19 mouse cellular contexts compared by ENCODE assay signal in genomic region chr10:92998536-92998935, GRCm38 (mm10).
DNase-seq lines count a peak whose midpoint lies in the region; ATAC-seq lines count a peak whose summit lies in the region.
"Had no signal": no experiment of that assay in that cellular context is flagged by ENCODE, and none has a peak within 500 bp of the region (broad histone marks: within the 10 kb centered on the region; RNA-seq: fewer than 3 reads in every experiment).

No protein-coding gene starts in this region.

- no peaks in the 10 kb centered on the region for H3K4me1 ChIP-seq in midbrain, embryonic 11.5 days (ENCODE audit: control insufficient read depth, insufficient read depth, low read length)
- H3K4me1 ChIP-seq in midbrain, embryonic 15.5 days = no peaks in the 10 kb centered on the region

- H3K4me2 ChIP-seq in midbrain, embryonic 11.5 days = no peak overlapping the region
- H3K4me2 ChIP-seq in midbrain, embryonic 15.5 days = no peak overlapping the region

- no peaks in the 10 kb centered on the region for H3K36me3 ChIP-seq in midbrain, embryonic 11.5 days (ENCODE audit: control insufficient read depth, insufficient read depth, low read length)
- no peaks in the 10 kb centered on the region for H3K36me3 ChIP-seq in midbrain, embryonic 15.5 days (replicated peaks)
- H3K36me3 ChIP-seq: G1E had no signal

- intact Hi-C loops in heart, postnatal 25 days (cut with DNase I) = no loop called here

- DNase-seq in heart, adult 11 months = peak; percentile 59
- no peak for DNase-seq in heart, postnatal 25 days (ENCODE audit: low spot score)
- peak; percentile 67 for DNase-seq in midbrain, embryonic 11.5 days (ENCODE audit: low spot score, missing footprints)
- DNase-seq: adrenal gland, adult 2 months; adrenal gland, adult 8-10 months; adrenal gland, postnatal 10 days; adrenal gland, postnatal 14 days; adrenal gland, postnatal 25 days; adrenal gland, postnatal 36 days; B cell, adult 2 months; cerebellum, adult 11 months; cerebellum, adult 11-12 months; cerebellum, adult 18-20 months had no signal

- no peak overlapping the region for H3K27ac ChIP-seq in midbrain, embryonic 11.5 days (ENCODE audit: low read depth, low read length)
- H3K27ac ChIP-seq in midbrain, embryonic 15.5 days = no peak overlapping the region

- no peak overlapping the region for H3K9ac ChIP-seq in midbrain, embryonic 11.5 days (ENCODE audit: low read length)
- no peak overlapping the region for H3K9ac ChIP-seq in midbrain, embryonic 15.5 days

- H3K27me3 ChIP-seq in midbrain, embryonic 11.5 days (ENCODE audit: control insufficient read depth, insufficient read depth, low read length) = no peaks in the 10 kb centered on the region
- H3K27me3 ChIP-seq in midbrain, embryonic 15.5 days (replicated peaks) = no peaks in the 10 kb centered on the region
- H3K27me3 ChIP-seq: CH12.LX, Patski had no signal

- WGBS in midbrain, embryonic 11.5 days = 86% methylated on average over 9 of the region's 9 CpGs
- WGBS in midbrain, embryonic 15.5 days = 75% methylated on average over 9 of the region's 9 CpGs

- no peak overlapping the region for H3K4me3 ChIP-seq in midbrain, embryonic 11.5 days (ENCODE audit: low read depth, low read length)
- H3K4me3 ChIP-seq in midbrain, embryonic 15.5 days = no peak overlapping the region

- H3K9me3 ChIP-seq in midbrain, embryonic 11.5 days (ENCODE audit: control insufficient read depth, low read length) = no peaks in the 10 kb centered on the region
- no peaks in the 10 kb centered on the region for H3K9me3 ChIP-seq in midbrain, embryonic 15.5 days
- H3K9me3 ChIP-seq: G1E had no signal

- no peak for ATAC-seq in midbrain, embryonic 11.5 days (ENCODE audit: low FRiP score)
- ATAC-seq in midbrain, embryonic 15.5 days (replicated peaks) = no peak
- ATAC-seq: activated CD4-positive, CD25-positive, alpha-beta regulatory T cell, adult 4 months; CD4-positive, CD25-positive, alpha-beta regulatory T cell, adult 4 months; Patski had no signal
